Mouse (Mus musculus): ENCODE measurements around the gene Frmd4a.

GRCm38 (mm10) chr2:4291100-4291499 lies 273.6 kb downstream of the Frmd4a start:
- TF ChIP-seq CTCF (IDR thresholded peaks at IDR 0.05; ENCODE audit: borderline replicate concordance, extremely low read depth, insufficient read depth, insufficient read length) (no peak), POLR2A (IDR thresholded peaks at IDR 0.05; ENCODE audit: borderline replicate concordance, extremely low read depth, insufficient read depth, insufficient read length, poor library complexity, severe bottlenecking) (no peak)
